Mouse (Mus musculus) frontal cortex, postnatal 36 days (tissue): ENCODE data around the gene Grid1.

Source experiments
- DNase-seq, 2 experiments: peaks; one replicate each; pipeline ENCODE4 v3.0.0; 2022; ENCODE audit warnings: low spot score in 2 of 2

Grid1 gene

DNA sequence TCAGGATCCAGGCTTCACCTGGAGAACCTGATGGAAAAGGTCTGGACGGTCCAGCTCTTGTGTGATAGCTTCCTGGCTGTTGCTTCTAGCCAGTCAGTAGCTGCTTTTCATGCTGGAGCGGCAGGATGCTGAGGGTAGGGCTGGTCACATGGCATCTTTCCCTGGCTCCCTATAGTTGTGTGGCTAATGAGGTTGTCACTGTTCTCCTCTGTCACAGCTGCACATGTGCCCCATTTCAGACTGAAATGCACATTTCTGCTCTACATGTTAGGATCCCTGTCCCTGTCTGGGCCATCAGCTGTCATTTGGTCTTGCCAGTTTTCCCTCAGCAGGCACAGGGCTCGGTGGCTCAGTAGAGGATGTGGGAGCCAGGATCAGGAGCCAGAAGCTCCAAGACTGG is 17.2 kb downstream of the Grid1 start:
- DNase-seq: no peak

DNA sequence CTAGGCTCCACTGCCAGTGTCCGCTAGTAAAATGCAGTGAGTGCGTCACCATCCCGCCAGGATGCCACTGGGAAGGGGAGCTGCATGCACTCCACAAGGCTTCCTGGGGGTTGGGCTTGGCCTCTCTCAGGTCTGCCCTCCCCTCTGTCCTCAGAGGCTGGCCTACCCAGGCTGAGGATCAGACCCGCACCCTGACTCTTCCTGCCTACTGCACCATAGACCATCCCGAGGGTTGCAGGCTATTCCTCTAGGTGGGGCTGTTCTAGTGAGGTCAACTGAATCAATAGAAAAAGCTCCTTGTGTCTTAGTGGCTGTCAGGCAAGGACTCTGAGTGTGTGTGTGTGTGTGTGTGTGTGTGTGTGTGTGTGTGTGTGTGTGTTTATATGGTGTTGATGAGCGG is 19.1 kb downstream of the Grid1 start:
- DNase-seq: no peak

DNA sequence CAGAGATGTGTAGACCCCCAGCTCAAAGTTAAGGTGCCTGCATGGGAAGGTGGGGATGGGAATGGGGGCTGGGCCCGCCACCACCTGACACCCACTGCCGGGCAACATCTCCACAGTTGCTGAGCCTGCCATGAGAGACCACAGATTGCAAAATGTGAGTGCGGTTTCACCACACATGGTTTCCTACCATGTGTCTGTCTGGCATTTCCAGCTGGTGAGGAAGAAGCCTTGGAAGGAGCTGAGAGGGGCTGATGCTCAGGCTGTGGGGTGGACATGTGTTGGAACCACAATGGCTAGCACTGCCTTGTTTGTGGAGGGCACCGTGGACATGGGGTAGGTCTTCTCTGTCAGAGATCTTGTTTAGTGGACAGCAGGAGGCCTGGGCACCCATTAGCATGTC is 20.0 kb downstream of the Grid1 start:
- no peak for DNase-seq

DNA sequence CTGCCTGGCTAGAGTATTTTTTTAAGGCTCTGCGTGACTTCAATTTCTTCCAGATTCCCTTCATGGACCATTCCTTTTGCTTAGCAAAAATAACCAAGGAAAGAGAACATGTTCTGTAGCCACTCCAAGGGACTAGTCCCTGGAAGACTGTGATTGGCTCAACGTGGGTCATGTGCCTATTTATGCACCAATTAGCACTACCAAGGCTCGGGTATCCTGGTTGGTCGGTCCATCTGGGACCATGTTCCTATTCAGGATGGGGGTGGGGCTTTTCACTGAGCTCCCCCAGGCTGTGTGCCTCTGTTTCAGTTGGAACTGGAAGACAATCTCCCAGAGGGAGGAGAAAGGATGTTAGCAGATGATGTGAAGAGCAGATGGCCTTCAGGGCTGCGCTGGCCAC is 23.7 kb downstream of the Grid1 start:
- DNase-seq: no peak

DNA sequence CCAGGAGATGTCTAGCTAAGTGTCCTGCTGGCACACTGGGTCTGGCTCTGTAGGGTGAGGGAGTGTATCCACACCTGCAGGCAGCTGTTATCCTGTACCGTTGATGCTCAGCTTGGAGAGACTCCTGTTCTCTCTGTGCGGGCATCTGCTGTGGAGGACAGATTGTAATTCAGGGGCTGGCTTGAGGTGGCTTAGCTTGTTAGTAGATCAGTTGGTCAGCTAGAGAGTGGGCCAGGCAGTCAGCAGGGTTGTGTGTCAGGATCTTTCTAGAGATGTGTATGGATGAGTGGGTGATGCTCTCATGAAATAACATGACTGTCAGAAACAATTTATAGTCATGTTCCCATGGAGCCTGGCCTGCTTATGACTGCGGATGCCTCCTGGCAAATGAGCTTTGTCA is 24.3 kb downstream of the Grid1 start:
- no peak for DNase-seq

DNA sequence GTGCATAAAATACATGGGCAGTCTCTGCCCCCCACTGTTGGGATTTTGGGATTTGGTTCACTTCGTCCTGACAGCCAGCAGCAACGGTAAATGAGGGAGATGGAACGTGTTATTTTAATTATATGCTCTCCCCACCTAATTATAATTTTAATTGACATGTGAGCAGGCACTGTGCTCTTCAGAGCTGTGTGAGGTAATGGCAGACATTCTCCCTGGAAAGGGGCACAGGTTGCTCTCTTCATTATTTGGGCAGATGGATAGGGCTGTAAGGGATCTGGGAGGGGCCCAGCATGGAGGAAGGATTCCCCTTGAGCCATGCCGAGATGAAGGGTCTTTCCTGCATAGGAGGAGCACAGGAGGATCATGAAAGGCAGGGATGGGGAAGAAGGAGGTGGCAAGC is 26.9 kb downstream of the Grid1 start:
- no peak for DNase-seq

DNA sequence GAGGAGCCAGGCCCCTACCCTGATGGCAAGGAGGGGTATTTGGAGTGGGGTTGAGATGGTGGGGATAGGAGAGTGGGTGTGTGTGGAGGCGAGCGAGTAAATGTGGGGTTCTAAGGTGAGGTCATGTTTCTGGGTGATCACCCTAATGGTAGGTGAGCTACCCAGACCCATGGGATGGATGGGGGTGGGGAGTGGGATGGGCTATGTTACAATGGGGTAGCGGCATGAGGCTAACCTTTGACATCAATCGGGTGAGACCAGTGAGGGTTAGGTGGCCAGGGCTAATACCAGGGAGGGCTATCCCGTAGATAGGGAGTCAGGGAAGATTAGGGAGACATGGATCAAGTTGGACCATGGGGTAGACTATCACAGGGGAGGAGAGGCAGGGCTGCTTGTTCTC is 27.7 kb downstream of the Grid1 start:
- no peak for DNase-seq

DNA sequence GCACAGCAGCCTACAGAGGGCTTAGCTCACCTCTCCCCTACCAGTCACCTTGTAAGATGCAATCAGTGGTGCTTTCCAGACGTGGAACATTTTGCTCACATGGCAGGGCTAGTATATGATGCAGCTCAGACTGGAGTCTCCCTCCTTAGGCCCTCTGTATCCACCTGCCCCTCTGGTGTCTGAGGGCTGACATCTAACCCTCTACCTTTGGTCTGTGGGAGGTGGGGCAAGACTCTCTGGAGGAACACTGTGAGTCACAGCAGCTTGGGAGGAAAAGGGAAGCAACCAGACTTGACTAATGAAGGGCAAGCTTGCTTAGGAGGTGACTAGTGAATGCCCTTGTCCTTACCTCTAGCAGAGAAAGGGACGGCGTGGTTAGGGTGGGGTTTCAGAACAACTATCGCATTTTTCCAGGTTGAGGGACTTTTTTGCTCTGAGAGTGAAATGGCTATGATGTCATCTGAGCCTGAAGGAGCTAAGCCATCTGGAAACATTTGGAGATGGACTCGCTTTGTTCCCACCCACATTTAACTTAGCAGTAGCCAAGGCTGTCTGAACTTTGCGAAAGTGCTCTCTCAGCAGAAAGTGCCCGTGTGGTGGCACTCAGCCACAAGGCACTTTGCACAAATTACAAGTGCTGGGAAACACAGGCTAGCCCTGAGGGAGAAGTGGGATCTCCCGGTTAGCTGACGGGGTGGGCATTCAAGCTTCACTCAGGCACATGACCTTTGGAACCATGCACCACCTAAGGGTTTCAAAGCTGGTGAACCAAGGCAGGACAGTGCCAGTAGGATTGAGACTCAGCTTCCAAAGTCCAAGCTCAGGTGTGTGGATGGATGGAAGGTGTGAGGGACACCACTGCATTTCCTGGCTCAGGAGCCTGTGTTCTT is 41.2 kb downstream of the Grid1 start:
- no peak for DNase-seq

DNA sequence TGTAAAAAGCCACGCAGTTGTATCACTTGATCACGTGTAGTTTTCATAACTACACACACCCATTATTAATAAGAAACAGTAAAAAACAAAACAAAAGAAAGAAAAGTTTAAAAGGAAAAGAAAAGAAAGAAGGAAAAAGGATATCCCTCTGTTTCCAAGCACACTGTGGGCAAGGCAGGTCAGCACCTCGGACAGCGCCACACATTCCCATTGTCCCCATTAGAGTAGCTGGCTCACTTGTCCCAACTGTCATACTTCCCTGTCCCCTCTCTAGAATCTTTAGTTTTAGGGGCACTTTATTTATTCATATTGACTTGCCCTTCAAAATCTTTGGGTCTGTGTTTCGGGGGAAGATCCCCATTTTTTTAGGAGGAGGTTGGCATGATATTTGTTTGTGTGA is 47.4 kb downstream of the Grid1 start:
- DNase-seq: no peak

DNA sequence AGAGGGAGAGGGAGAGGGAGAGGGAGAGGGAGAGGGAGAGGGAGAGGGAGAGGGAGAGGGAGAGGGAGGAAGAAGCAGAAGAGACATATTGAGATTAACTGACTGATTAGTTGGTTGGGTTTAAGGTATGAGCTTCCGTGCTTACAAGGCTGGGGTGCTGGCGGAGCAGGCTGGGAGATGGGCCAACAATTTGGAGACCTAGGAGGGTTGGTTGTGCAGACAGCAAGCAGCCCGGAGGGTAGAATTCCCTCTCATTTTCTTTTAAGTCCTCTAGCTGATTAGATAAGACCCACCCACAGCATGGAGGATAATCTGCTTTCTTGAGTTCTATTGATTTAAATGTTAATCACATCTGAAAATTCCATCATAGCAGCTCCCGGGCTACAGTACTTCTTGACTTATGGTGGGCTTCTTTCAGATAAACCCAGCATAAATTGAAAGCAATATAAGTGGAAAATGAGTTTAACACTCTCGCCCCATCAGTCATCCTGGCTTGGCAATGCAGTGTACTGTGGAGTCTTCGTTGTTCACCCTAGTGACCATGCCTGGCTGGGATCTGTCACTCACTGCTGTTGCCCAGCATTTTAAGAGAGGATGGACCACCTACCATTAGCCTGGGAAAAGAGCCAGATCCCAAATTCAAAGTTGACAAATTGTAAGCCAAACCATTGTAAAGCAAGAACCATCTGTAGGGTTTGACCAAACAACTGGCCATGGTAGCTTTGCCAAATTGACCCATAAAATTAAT is 48.8 kb downstream of the Grid1 start:
- no peak for DNase-seq

DNA sequence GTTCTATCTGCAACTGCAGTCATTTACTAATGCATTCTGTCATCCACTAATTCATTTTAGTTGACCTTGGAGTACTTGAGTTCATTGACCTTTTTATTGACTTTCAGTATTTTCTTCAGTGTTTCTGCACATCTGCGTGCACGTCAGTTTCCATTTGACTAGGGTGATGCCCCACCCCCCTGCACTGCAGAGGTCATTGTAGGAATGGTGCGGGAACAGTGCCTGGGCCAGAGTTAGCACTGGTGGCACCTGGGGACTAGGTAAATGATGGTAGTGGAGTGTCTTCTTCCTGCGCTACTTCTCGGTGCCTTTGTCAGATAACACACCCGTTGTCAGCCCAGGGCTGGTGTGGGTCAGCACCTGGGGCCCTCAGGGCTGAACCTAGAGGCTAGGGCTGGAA is 60.1 kb downstream of the Grid1 start:
- no peak for DNase-seq

DNA sequence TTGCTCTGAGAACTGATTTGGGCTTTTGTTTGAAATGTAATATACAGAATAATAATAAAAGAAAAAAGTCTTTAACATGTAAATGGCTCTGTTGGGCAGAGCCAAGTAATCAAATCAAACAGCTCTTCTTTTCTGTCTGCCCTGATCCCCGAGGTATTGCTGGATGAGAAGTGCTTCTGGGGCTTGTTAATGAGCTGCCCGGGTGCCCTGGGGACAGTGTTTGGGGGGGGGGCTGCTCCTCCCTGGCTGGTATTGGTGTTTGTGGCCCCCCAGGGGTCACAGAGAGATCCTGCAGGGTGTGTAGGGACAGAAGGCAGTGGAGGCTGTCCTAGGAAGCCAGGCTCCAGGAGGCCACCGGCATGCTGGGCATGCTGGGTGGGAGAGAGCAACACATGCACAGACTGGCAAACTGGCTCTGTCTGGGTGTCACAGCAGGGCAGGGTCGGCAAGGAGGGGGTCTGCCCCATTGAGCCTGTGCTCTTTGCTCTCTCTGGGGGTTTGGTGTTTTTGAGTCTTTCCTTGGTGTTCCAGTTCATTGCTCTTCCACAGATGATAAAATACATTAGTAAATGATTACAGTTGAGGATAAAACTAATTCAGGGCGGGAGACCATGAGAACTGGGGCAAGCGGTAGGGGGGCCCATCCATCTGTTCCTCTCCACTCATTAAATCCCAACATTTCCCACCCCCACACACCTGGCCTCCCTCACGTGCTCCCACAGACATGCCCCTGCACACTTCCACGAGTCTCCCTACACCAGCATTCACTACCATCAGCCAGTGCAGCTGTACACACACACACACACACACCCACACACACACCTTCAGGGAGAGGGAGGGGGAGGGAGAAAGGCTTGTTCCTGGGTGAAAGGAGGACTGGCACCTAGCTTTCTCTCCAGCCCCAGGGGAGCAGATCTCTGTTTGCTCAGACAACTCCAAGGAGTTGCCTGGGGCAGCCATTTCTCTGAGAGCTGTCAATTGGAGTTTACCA is 60.8 kb downstream of the Grid1 start:
- DNase-seq: no peak

DNA sequence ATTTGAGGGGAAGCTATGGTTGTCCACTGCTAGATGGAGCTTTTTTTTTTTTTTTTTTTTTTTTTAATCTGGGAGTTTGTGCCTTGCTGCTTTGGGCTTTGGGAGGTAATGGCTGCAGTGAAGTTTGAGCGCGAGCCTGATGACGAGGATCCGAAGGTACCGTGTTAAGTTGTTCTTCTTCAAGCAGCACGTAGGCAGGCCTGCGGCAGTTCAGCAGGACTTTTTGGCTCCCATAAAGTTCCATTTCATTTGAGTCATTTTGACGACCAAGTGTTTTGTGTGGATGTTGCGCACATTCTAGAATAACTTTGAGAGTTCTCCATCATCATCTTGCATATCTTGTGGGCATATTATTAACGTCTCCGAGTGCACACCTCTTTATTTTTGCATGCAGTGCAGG is 64.3 kb downstream of the Grid1 start:
- no peak for DNase-seq

DNA sequence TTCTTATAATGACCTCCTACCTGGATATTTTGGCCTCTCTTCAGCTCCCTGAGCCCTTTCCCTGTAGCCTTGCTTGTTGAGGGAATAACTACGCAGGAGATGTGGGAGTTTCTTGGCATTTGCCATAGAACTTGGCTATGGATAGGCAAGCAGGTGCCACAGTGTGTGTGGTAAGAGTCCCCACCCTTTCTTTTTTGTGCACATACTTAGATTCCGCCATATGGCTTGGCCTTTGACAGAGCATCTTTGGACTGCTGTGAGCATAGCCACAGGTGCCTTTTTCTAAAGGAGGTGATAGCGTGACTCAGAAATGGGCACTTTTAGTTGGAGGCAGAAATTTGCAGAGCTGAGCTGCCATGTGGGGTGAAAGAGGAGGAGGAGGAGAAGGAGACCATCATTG is 64.7 kb downstream of the Grid1 start:
- peak in 1 of 2 experiments; percentile 47 for DNase-seq

DNA sequence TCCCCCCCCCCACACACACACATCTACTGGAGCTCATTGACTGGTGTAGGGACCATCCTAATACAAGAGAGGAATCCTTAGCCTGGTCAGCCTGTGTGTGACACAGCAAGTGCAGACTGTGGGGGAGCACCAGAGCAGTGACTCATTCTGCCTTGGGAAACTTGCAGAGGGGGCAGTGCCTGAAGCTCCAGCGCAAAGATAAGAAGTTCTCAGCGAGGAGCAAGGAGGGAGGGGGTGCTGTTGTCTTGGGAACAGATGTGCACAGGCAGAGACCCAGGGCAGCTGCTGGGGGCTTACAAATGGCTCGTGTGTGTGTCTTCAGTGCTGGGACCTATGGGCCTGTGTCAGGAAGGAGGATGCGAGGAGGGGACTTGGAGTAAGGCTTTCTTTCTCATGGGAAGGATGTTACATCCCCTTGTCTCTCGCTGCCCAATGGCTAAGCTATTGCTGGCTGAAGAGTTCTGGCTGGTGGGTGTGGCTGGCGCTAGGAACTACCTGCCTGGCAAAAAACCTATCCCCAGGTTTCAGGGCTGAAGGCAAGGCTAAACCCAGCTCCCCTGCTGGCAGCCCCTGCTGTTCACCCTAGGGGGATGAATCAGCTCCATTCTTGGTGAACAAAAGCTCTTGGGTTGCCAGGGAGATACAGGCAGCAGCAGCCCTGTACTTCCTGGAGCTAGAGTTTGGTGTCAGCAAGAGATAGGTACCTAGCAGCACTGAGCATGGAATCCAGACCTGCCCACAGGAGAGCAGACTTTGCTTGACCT is 72.0 kb downstream of the Grid1 start:
- peak; percentile 39 to 50 for DNase-seq

DNA sequence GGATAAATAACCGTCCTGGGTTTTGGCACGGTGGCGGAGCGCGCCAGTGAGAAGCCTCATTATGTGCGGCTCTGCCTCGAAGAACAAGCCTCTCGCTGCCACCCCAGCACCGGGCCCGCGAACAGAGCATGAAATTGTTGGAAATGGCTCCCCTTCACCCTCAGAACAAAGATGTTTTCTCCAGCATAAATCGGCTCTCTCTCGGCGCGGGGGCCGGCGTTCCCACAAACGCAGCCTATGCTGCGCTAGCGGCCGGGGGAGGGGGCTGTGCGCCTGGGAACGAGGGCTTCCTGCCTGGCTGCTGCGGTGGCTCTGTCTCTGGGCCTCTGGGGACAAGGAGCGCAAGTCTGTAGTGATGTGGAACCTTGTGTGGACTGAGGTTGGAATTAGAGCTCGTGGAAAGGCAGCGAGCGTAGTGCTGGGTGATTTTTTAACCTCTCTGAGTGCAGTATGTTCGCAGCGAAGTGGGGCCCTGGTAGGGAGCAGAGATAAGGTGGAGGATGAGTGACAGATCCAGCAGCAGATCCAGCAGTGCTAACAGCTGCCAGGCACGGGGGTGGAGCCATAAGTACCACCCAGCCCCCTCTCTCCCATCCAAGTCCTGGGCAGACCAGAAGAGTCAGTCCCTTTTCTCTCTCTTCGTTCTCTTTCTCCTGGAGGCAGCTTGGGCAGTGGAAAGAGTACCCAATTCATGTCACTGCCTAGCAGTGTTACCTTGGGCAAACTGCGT is 76.5 kb downstream of the Grid1 start:
- peak; percentile 57 to 68 for DNase-seq

DNA sequence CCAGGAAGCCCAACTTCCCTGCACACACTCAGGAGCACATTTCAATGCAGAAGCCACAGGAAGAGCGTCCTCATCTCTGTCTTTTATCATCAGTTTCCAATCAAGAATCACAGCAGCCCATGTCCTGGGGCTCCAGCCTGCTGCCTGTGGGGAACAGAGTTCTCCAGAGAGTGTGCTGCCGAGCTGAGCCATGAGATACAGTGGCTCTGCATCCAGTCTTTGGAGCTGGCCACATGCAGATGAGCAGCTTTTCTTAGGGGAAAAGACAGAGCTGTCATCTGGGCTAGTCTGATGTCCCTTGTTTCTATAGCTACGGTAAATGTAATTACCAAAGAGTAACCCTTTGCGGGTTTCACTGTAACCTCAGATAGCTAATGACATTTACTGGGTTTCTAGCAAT is 83.9 kb downstream of the Grid1 start:
- DNase-seq: no peak

DNA sequence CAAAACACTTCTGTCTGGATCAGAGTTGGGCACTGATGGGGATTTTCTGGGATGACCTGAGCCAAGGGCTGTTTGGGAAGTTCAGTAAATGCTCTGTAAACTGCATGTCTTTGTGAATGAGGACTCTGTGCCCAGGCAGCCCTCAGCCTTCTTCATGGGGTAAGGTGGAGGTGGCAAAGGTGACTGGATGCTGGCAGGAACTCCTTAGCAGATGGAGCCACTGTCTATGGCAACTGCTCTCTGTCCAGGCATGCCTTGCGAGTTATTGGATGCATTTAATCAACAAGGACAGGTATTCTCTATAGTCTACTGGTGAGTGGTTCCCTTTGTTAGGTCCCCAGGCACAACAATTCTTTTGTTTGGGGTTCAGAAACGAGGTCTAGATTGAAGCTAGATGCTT is 85.8 kb downstream of the Grid1 start:
- DNase-seq: no peak

DNA sequence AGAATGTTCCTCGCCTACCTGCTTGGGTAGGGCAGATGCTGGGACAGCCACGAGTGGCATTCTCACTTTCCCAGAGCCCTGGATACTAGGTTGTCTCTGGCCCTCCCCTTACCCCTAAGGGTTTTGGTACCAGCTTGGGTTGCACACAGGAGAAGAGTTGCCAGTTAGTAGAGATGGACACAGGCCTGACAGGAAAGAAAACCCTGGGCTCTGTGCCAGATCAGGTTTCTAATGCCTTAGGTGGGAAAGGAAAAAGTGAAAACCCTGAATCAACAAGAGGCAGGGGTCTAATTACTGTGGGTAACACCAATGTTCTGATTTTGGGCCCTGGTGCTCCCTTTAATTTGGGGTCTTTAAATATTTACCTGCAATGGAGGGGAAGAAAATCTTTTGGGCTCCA is 88.5 kb downstream of the Grid1 start:
- DNase-seq: no peak

DNA sequence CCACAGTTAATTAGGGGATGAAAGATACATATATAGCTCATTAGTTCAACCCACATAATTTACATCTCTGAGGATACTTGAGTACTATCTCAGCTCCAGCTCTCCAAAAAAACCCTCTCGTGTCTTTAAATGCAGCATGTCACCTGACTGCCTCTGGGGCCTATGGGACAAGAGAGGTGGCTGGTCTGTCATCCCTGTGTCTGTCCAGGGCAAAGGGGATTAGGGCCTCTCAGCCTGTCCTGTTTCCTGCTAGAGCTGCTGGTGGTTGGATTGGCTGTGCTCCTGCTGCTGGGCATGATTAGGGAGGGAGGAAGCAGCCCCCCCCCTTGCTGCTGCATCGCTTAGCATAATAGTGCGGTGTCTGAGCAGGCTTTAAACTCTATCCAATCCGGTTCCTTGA is 88.9 kb downstream of the Grid1 start:
- DNase-seq: no peak

DNA sequence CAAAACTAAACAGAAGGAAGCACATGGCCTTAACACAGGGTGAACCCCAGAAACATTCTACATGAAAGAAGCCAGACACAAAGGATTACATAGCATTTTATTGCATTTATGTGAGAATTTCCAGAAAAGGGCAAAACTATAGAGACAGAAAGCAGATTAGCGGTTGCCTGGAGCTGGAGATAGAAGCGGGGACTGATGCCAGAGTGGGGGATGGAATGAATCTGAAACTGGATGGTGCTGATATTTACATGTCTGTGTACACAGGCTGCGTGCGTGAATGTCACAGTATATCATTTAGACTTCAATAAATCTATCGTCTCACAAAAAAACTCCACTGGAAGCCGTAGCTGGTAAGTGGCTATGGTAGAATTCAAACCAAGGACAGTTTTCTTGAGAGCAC is 96.4 kb downstream of the Grid1 start:
- DNase-seq: no peak
